Mouse (Mus musculus) testis, adult 2 months (tissue): ENCODE results near the gene Tnfaip8l2. TPM values are rescaled to one million over a fixed set of nuclear protein-coding genes. Genes with fewer than 3 reads are reported as not detected.

Experiments used
- H3K27ac ChIP-seq: fragments of 200-500 bp; 2 replicates; pipeline ENCODE4 v1.5.1; 2012; ENCODE audit warnings: low read depth, low read length; ENCODE audit not compliant: control insufficient read depth, insufficient read depth
- H3K27me3 ChIP-seq: fragments of 200-500 bp; 2 replicates; pipeline ENCODE4 v1.6.1; 2012; ENCODE audit warnings: mild to moderate bottlenecking, low read length, moderate library complexity; ENCODE audit not compliant: control insufficient read depth, insufficient read depth
- H3K36me3 ChIP-seq: fragments of 200-500 bp; 2 replicates; pipeline ENCODE4 v1.6.1; 2012; ENCODE audit warnings: mild to moderate bottlenecking, low read length; ENCODE audit not compliant: control insufficient read depth, insufficient read depth
- H3K4me1 ChIP-seq: fragments of 200-500 bp; 2 replicates; pipeline ENCODE4 v1.6.1; 2012; ENCODE audit warnings: low read length; ENCODE audit not compliant: control insufficient read depth, insufficient read depth
- H3K4me3 ChIP-seq: fragments of 200-500 bp; 2 replicates; pipeline ENCODE4 v1.5.1; 2012; ENCODE audit warnings: low read depth, mild to moderate bottlenecking, low read length, moderate library complexity, mixed read lengths; ENCODE audit not compliant: control insufficient read depth
- CTCF ChIP-seq: fragments of 200-500 bp; IDR thresholded peaks from 2 replicates; pipeline ENCODE4 v1.5.1; 2012; ENCODE audit warnings: low read depth, mild to moderate bottlenecking, inconsistent platforms, low read length, moderate library complexity; ENCODE audit not compliant: control insufficient read depth, insufficient read depth, insufficient replicate concordance
- POLR2A ChIP-seq: fragments of 200-500 bp; IDR thresholded peaks from 2 replicates; pipeline ENCODE4 v1.6.1; 2012; ENCODE audit warnings: low read depth, mild to moderate bottlenecking, inconsistent platforms, low read length, moderate library complexity; ENCODE audit not compliant: control insufficient read depth
- polyA plus RNA-seq: library from polyadenylated mRNA; depleted of rRNA; stranded (reverse); fragments of >200 nt; gene quantifications from 2 replicates; pipeline ENCODE4 v1.2.3, GENCODE M21; 2012

The Tnfaip8l2 gene
- polyA plus RNA-seq, 1 experiment: 0.81 TPM

GRCm38 (mm10) chr3:95177583-95177982, 35.4 kb upstream of the Tnfaip8l2 start:
- Histone ChIP-seq H3K27ac (0 out of 2 replicates have a peak overlapping the region, but pooled peaks have one; percentile 31), H3K4me3 (no peak overlapping the region), H3K27me3 (no peaks in the 10 kb centered on the region; the same call in 1 of the 2 replicates), H3K4me1 (peaks cover 11% of the 10 kb centered on the region), H3K36me3 (no peaks in the 10 kb centered on the region)
- TF ChIP-seq CTCF: no peak
- no peak for TF ChIP-seq POLR2A

DNA sequence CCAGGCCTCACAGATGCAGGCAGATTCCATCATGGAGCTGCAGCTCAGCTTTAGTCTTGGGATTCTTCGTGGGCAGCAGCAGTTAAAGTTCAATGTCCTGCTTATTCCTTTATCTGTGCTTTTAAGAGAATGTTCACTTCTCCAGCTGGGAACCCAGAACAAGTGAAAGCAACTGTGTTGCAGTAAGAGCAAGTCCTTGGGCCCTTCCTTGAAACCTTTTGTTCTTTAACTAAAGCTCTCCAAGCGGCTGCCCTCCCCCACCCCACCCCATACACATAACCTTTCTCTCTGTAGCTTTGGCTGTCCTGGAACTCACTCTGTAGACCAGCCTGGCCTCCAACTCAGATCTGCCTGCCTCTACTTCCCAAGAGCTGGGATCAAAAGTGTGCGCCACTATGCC, 34.3 kb upstream of the Tnfaip8l2 start:
- no peak overlapping the region for H3K4me3 ChIP-seq
- no peak for TF ChIP-seq CTCF
- no peak for TF ChIP-seq POLR2A
- H3K27me3 ChIP-seq: no peaks in the 10 kb centered on the region; the same call in 1 of the 2 replicates
- peak overlapping the region; percentile 36; the same call in 1 of the 2 replicates for H3K27ac ChIP-seq
- H3K4me1 ChIP-seq: peaks cover 22% of the 10 kb centered on the region
- no peaks in the 10 kb centered on the region for H3K36me3 ChIP-seq

GRCm38 (mm10) chr3:95174011-95174592, 31.9 kb upstream of the Tnfaip8l2 start:
- no peaks in the 10 kb centered on the region; the same call in 1 of the 2 replicates for H3K27me3 ChIP-seq
- H3K4me1 ChIP-seq: peaks cover 23% of the 10 kb centered on the region
- peak overlapping the region; percentile 57 for H3K4me3 ChIP-seq

GRCm38 (mm10) chr3:95173256-95173949, 31.2 kb upstream of the Tnfaip8l2 start:
- Histone ChIP-seq H3K4me3 (peak overlapping the region; percentile 57), H3K36me3 (no peaks in the 10 kb centered on the region), H3K4me1 (peaks cover 23% of the 10 kb centered on the region), H3K27ac (peak overlapping the region; percentile 80), H3K27me3 (no peaks in the 10 kb centered on the region; the same call in 1 of the 2 replicates)
- no peak for TF ChIP-seq POLR2A
- no peak for TF ChIP-seq CTCF

More at GRCm38 (mm10) chr3:95174011-95174592, 31.9 kb upstream of the Tnfaip8l2 start:
- no peaks in the 10 kb centered on the region for H3K36me3 ChIP-seq
- peak overlapping the region; percentile 80 for H3K27ac ChIP-seq
- TF ChIP-seq POLR2A: peak; percentile 15; the same call in 1 of the 2 replicates
- peak; percentile 85; the same call in 1 of the 2 replicates for TF ChIP-seq CTCF

DNA sequence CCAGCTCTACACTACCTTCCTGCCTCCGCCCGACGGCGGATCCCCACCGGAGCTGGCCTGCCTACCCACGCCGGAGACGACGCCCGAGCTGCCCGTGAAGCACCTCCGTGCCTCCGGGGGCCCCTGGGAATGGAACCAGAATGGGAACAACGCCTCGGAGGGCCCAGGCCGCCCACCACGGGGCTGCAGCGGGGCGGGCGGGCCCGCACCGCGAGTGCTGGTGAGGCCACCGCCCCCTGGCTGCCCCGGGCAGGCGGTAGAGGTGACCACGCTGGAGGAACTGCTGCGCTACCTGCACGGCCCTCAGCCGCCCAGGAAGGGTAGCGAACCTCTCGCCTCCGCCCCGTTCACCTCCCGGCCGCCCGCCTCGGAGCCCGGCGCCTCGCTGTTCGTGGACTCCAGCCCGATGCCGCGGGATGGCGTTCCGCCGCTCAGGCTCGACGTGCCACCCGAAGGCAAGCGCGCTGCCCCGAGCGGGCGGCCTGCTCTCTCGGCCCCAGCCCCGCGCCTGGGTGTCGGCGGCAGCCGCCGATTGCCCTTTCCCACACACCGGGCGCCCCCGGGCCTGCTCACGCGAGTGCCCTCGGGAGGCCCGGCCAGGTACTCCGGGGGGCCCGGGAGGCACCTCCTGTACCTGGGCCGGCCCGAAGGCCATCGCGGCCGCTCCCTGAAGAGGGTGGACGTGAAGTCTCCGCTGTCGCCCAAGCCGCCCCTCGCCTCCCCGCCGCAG, 30.5 kb upstream of the Tnfaip8l2 start:
- peak overlapping the region; percentile 57 for H3K4me3 ChIP-seq
- H3K27ac ChIP-seq: no peak overlapping the region; the same call in 1 of the 2 replicates
- TF ChIP-seq POLR2A: no peak
- TF ChIP-seq CTCF: no peak
- H3K27me3 ChIP-seq: no peaks in the 10 kb centered on the region; the same call in 1 of the 2 replicates
- peaks cover 23% of the 10 kb centered on the region for H3K4me1 ChIP-seq
- no peaks in the 10 kb centered on the region for H3K36me3 ChIP-seq

GRCm38 (mm10) chr3:95171105-95171504, 28.9 kb upstream of the Tnfaip8l2 start:
- Histone ChIP-seq H3K36me3 (no peaks in the 10 kb centered on the region), H3K4me3 (no peak overlapping the region), H3K27me3 (no peaks in the 10 kb centered on the region; the same call in 1 of the 2 replicates), H3K27ac (no peak overlapping the region), H3K4me1 (peaks cover 23% of the 10 kb centered on the region)
- TF ChIP-seq POLR2A (no peak), CTCF (no peak)

DNA sequence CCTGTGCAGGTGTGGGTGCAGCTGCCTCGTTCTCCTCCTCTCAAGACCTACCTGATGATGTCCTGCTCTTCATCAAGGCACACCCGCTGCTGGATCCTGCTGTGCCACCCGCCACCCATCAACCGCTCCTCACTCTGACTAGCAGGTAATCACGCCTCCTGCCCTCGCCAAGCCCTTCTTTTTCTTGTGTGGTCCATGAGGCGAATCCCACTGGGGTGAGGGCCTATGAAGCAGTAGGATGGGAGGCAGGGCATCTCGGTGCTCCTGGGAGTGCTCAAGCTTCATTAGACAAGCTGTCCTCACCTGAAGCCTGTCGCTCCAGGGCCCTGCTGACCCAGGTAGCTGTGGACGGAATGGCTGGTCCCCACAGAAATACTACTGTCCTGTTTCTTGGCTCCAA, 27.8 kb upstream of the Tnfaip8l2 start:
- TF ChIP-seq CTCF (no peak), POLR2A (no peak)
- Histone ChIP-seq H3K27ac (no peak overlapping the region), H3K27me3 (no peaks in the 10 kb centered on the region; the same call in 1 of the 2 replicates), H3K4me3 (no peak overlapping the region), H3K4me1 (peaks cover 23% of the 10 kb centered on the region), H3K36me3 (no peaks in the 10 kb centered on the region)
